Mouse (Mus musculus) ES-Bruce4 (cell line): Measurements from ENCODE around the gene Ifna14. TPM values are rescaled to one million over a fixed set of nuclear protein-coding genes. Genes with fewer than 3 reads are reported as not detected.

Experiments used
- H3K27ac ChIP-seq: 2 replicates; pipeline ENCODE4 v1.5.1; 2012; ENCODE audit warnings: low read length, inconsistent platforms; ENCODE audit not compliant: insufficient read depth
- H3K27me3 ChIP-seq: 2 replicates; pipeline ENCODE4 v1.6.1; 2012; ENCODE audit warnings: mild to moderate bottlenecking, low read length, inconsistent platforms; ENCODE audit not compliant: control insufficient read depth, poor library complexity, insufficient read depth, severe bottlenecking
- H3K36me3 ChIP-seq: 2 replicates; pipeline ENCODE4 v1.6.1; 2012; ENCODE audit warnings: inconsistent platforms, mild to moderate bottlenecking, low read length, moderate library complexity; ENCODE audit not compliant: control insufficient read depth, poor library complexity, insufficient read depth, severe bottlenecking
- H3K4me1 ChIP-seq: one replicate; pipeline ENCODE4 v1.8.1; 2011; ENCODE audit warnings: low read length; ENCODE audit not compliant: control insufficient read depth, insufficient read depth
- H3K4me3 ChIP-seq: 2 replicates; pipeline ENCODE4 v1.5.1; 2011; ENCODE audit warnings: low read depth, mild to moderate bottlenecking, low read length
- H3K9ac ChIP-seq: 2 replicates; pipeline ENCODE4 v1.6.1; 2012; ENCODE audit warnings: low read depth, mild to moderate bottlenecking, inconsistent platforms; ENCODE audit not compliant: poor library complexity, severe bottlenecking
- H3K9me3 ChIP-seq: replicated peaks from 2 replicates; pipeline ENCODE4 v1.6.1; 2012; ENCODE audit warnings: mild to moderate bottlenecking, low read length, inconsistent platforms; ENCODE audit not compliant: control insufficient read depth, poor library complexity, insufficient read depth, severe bottlenecking
- CTCF ChIP-seq: IDR thresholded peaks from one replicate; pipeline ENCODE4 v1.8.1; 2011; ENCODE audit warnings: low read depth, low read length
- polyA plus RNA-seq: library from polyadenylated mRNA; stranded (reverse); fragments of >200 nt; gene quantifications from 2 replicates; pipeline ENCODE4 v1.2.4, GENCODE M21; 2011; ENCODE audit warnings: low read depth; ENCODE audit not compliant: missing spikeins, insufficient read depth, insufficient read length

The Ifna14 gene
- polyA plus RNA-seq, 1 experiment: not detected

- H3K9ac ChIP-seq: no peak within 1 kb of the TSS
- no peak within 1 kb of the TSS for H3K27ac ChIP-seq
- no peaks in the 10 kb centered on the region for H3K4me1 ChIP-seq
- H3K9me3 ChIP-seq: no peaks in the 10 kb centered on the region
- H3K4me3 ChIP-seq: no peak within 1 kb of the TSS
- H3K27me3 ChIP-seq: no peaks in the 10 kb centered on the region
- TF ChIP-seq CTCF: no peak
- no peaks in the 10 kb centered on the region for H3K36me3 ChIP-seq
Observed at GRCm38 (mm10) chr4:88522674-88523073, 48.9 kb downstream of the Ifna14 start, which contains the start of gene Ifnb1. TSS of gene Ifnb1 (minus strand) at chr4:88522774.

Other genes with a start within 250 kb of the Ifna14 start
- gene Hacd4, start 132.9 kb downstream of the Ifna14 start, polyA plus RNA-seq: 2.3 and 3.0 TPM in 2 replicates
- not detected in 2 replicates for gene Ifnb1, start 49.0 kb downstream of the Ifna14 start, polyA plus RNA-seq
- gene Ifna15, start 13.6 kb downstream of the Ifna14 start, polyA plus RNA-seq: not detected in 2 replicates
- gene Ifna9, start 20.6 kb upstream of the Ifna14 start, polyA plus RNA-seq: not detected in 2 replicates
- not detected in 2 replicates for gene Ifna12, start 31.6 kb upstream of the Ifna14 start, polyA plus RNA-seq
- gene C87499, start 62.6 kb upstream of the Ifna14 start, polyA plus RNA-seq: not detected in 2 replicates
- gene Ifna13, start 72.7 kb upstream of the Ifna14 start, polyA plus RNA-seq: not detected in 2 replicates
- gene Ifna16, start 105.1 kb upstream of the Ifna14 start, polyA plus RNA-seq: not detected in 2 replicates
- gene Ifna2, start 112.1 kb upstream of the Ifna14 start, polyA plus RNA-seq: not detected in 2 replicates
- not detected in 2 replicates for gene Ifnab, start 119.6 kb upstream of the Ifna14 start, polyA plus RNA-seq
- not detected in 2 replicates for gene Gm26566, start 150.0 kb upstream of the Ifna14 start, polyA plus RNA-seq
- 79.5 and 83.1 TPM in 2 replicates for gene Klhl9, start 150.7 kb upstream of the Ifna14 start, polyA plus RNA-seq
- not detected in 2 replicates for gene Gm13271, start 183.1 kb upstream of the Ifna14 start, polyA plus RNA-seq
- gene Gm13283, start 188.3 kb upstream of the Ifna14 start, polyA plus RNA-seq: not detected in 2 replicates
- gene Gm13290, start 202.0 kb upstream of the Ifna14 start, polyA plus RNA-seq: not detected in 2 replicates
- gene Gm13289, start 205.1 kb upstream of the Ifna14 start, polyA plus RNA-seq: not detected in 2 replicates
- not detected in 2 replicates for gene Gm13272, start 208.1 kb upstream of the Ifna14 start, polyA plus RNA-seq
- not detected in 2 replicates for gene Ifnz, start 210.3 kb upstream of the Ifna14 start, polyA plus RNA-seq
- not detected in 2 replicates for gene Gm13276, start 213.9 kb upstream of the Ifna14 start, polyA plus RNA-seq
- not detected in 2 replicates for gene Gm13277, start 216.8 kb upstream of the Ifna14 start, polyA plus RNA-seq
- not detected in 2 replicates for gene Gm13278, start 219.8 kb upstream of the Ifna14 start, polyA plus RNA-seq
- not detected in 2 replicates for gene Gm13275, start 222.7 kb upstream of the Ifna14 start, polyA plus RNA-seq
- not detected in 2 replicates for gene Gm13279, start 225.6 kb upstream of the Ifna14 start, polyA plus RNA-seq
- not detected in 2 replicates for gene Gm13285, start 227.9 kb upstream of the Ifna14 start, polyA plus RNA-seq
- not detected in 2 replicates for gene Gm13287, start 231.5 kb upstream of the Ifna14 start, polyA plus RNA-seq
- not detected in 2 replicates for gene Gm13288, start 233.7 kb upstream of the Ifna14 start, polyA plus RNA-seq
- not detected in 2 replicates for gene Ifna7, start 244.4 kb upstream of the Ifna14 start, polyA plus RNA-seq
- gene Ifna11, start 248.2 kb upstream of the Ifna14 start, polyA plus RNA-seq: not detected in 2 replicates